Mouse (Mus musculus) neural tube, embryonic 15.5 days (tissue): ENCODE data around the gene Fcrl5. TPM values are rescaled to one million over a fixed set of nuclear protein-coding genes. Genes with fewer than 3 reads are reported as not detected.

Experiments used
- ATAC-seq: fragments of 200-750 bp; cut with Nextera tagmentation; 2 replicates; pipeline ENCODE4 v1.8.0; 2017; ENCODE audit warnings: mild to moderate bottlenecking, moderate TSS enrichment, moderate library complexity; ENCODE audit not compliant: low FRiP score
- H3K27ac ChIP-seq: fragments of 300-500 bp; sonication (generic); replicated peaks from 2 replicates; pipeline ENCODE4 v1.5.1; 2015; ENCODE audit warnings: mild to moderate bottlenecking, inconsistent platforms
- H3K27me3 ChIP-seq: fragments of 300-500 bp; sonication (generic); replicated peaks from 2 replicates; pipeline ENCODE4 v1.6.1; 2015; ENCODE audit warnings: inconsistent platforms
- H3K36me3 ChIP-seq: fragments of 300-500 bp; sonication (generic); 2 replicates; pipeline ENCODE4 v1.6.1; 2015; ENCODE audit warnings: inconsistent platforms
- H3K4me1 ChIP-seq: fragments of 300-500 bp; sonication (generic); 2 replicates; pipeline ENCODE4 v1.6.1; 2015; ENCODE audit warnings: inconsistent platforms
- H3K4me2 ChIP-seq: fragments of 300-500 bp; sonication (generic); 2 replicates; pipeline ENCODE4 v1.6.1; 2015; ENCODE audit warnings: inconsistent platforms, mild to moderate bottlenecking, moderate library complexity
- H3K4me3 ChIP-seq: fragments of 300-500 bp; sonication (generic); replicated peaks from 2 replicates; pipeline ENCODE4 v1.5.1; 2015; ENCODE audit warnings: mild to moderate bottlenecking, inconsistent platforms
- H3K9ac ChIP-seq: fragments of 300-500 bp; sonication (generic); replicated peaks from 2 replicates; pipeline ENCODE4 v1.6.1; 2015; ENCODE audit warnings: mild to moderate bottlenecking, inconsistent platforms
- H3K9me3 ChIP-seq: fragments of 300-500 bp; sonication (generic); replicated peaks from 2 replicates; pipeline ENCODE4 v1.6.1; 2016; ENCODE audit warnings: inconsistent platforms
- WGBS: fragments of 180-500 bp; shearing (Covaris S2); methylation state at CpG from one replicate; pipeline ENCODE4 v1.1.7; 2015; ENCODE audit warnings: mixed read lengths; 5-methylcytosine and 5-hydroxymethylcytosine counted together
- polyA plus RNA-seq: library from polyadenylated mRNA; unstranded; fragments of >200 nt; fragmentation: Nextera tagmentation; extraction: Ambion mirVana; gene quantifications from 2 replicates; pipeline ENCODE4 v1.2.1, GENCODE M21; 2015

The Fcrl5 gene
- polyA plus RNA-seq, 1 experiment from 2014 or later: not detected

DNA sequence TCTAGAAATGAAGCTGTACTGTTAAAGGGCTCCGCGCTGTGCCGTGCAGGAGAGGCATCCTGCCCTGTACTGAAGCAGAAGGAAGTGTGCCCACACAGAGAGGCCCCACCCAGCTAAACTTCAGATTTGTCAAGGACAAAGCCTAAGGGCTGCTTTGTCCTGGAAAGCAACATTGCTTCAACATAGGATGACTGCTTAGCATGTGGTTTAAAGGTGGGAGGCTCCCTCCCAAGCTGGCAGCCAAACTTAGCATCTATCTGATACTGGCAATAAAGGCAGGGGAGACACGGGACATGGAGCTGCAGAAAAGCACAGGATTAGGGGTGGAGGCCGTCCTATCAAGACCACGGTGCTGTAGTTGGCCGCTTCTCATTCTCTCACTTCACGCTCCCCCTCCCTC is 65.6 kb downstream of the Fcrl5 start:
- ATAC-seq: no peak
- 55% methylated on average over 8 of the region's 8 CpGs for WGBS
- H3K4me1 ChIP-seq: 0 out of 2 replicates have a peak, but pooled peaks cover 4% of the 10 kb centered on the region
- H3K9ac ChIP-seq: no peak overlapping the region
- no peak overlapping the region for H3K27ac ChIP-seq
- peaks cover 3% of the 10 kb centered on the region; the same call in 1 of the 2 replicates for H3K27me3 ChIP-seq
- H3K4me2 ChIP-seq: no peak overlapping the region
- no peaks in the 10 kb centered on the region for H3K36me3 ChIP-seq
- no peak overlapping the region for H3K4me3 ChIP-seq
- H3K9me3 ChIP-seq: no peaks in the 10 kb centered on the region

DNA sequence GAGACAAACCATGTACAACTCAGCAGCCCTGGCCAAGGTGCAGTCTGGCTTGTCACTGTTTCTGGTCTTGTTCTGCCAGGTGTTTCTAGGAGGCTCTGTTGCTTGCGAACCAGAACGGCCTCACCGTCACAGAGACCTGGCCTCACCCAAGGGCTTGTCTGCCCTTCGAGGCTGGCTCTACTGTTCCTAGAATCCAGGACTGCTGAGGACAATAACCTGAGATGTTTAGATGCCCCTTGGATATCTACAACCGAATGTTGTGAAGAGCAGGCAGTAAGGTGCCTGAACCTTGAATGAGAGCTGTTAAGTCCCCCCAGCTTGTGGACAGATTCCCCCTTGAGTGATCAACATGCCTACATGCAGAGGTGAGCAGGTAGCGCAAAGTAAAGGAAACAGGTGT is 67.2 kb downstream of the Fcrl5 start:
- WGBS: 92% methylated on average over 6 of the region's 6 CpGs
- H3K27me3 ChIP-seq: peaks cover 3% of the 10 kb centered on the region; the same call in 1 of the 2 replicates
- 0 out of 2 replicates have a peak, but pooled peaks cover 4% of the 10 kb centered on the region for H3K4me1 ChIP-seq
- no peaks in the 10 kb centered on the region for H3K9me3 ChIP-seq
- H3K4me2 ChIP-seq: no peak overlapping the region
- no peak for ATAC-seq
- no peaks in the 10 kb centered on the region for H3K36me3 ChIP-seq
- H3K27ac ChIP-seq: no peak overlapping the region
- H3K9ac ChIP-seq: no peak overlapping the region
- H3K4me3 ChIP-seq: no peak overlapping the region

DNA sequence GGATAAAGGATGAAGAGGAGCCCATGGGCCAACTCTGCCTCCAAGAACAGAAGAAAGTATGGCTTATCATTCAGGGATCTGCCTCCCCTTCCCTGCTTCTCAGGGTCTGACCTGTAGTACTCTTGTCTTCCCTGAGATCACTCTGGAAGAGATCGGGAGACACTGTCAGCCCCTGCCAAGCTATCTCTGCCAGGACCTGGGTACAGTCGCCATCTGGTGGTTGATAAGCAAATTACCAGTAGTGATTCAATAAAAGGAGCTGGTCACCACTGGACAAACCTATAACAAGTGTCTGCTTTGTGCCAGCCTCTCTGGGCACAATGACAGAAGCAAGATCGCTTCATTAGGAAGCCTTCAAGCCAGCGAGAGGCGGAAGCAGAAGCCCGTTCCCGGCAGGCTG is 68.8 kb downstream of the Fcrl5 start:
- Histone ChIP-seq H3K9me3 (no peaks in the 10 kb centered on the region), H3K27ac (no peak overlapping the region), H3K4me2 (no peak overlapping the region), H3K36me3 (no peaks in the 10 kb centered on the region), H3K9ac (no peak overlapping the region), H3K4me3 (no peak overlapping the region), H3K27me3 (peaks cover 3% of the 10 kb centered on the region; the same call in 1 of the 2 replicates), H3K4me1 (peaks cover 9% of the 10 kb centered on the region; the same call in 1 of the 2 replicates)
- ATAC-seq: peak; percentile 38; the same call in 1 of the 2 replicates
- 24% methylated on average over 7 of the region's 7 CpGs for WGBS

DNA sequence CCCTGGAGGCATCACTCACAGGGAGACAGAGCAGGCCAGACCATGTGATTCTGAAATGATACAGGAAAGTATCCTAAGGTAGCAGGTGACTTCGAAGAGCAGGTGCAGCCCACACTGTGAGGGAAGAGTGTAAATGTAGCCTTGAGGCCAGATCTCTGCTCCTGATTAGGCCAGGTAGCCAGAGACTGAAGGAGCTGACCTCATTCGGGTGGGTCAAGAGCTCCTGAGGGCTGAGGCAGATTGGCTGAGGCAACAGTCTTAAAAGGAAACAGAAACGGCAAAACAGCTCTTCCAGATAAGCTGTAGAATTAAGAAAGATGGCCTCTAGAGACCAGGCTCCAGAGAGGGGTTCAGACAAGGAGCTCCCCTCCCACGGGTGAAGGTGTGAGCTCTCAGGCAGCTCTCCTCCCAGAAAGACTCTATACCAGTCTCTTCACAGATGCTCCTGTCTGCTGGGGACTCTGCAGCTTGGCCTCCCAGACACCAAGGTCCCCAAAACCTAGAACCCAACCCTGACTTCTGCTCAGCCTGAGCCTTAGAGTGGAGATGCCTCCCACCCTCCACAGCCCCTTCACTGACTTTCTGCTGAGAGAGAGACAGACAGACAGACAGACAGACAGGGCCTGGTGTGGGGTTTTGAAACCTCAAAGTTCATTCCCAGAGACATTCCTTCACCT is 69.3 kb downstream of the Fcrl5 start:
- WGBS: 69% methylated on average over 4 of the region's 4 CpGs
- H3K4me2 ChIP-seq: no peak overlapping the region
- H3K4me1 ChIP-seq: peaks cover 9% of the 10 kb centered on the region; the same call in 1 of the 2 replicates
- no peaks in the 10 kb centered on the region for H3K9me3 ChIP-seq
- H3K36me3 ChIP-seq: no peaks in the 10 kb centered on the region
- peaks cover 3% of the 10 kb centered on the region; the same call in 1 of the 2 replicates for H3K27me3 ChIP-seq
- no peak overlapping the region for H3K4me3 ChIP-seq
- no peak overlapping the region for H3K9ac ChIP-seq
- no peak overlapping the region for H3K27ac ChIP-seq
- no peak for ATAC-seq

- H3K9me3 ChIP-seq: no peaks in the 10 kb centered on the region
- no peak overlapping the region for H3K4me2 ChIP-seq
- no peak overlapping the region for H3K27ac ChIP-seq
- peaks cover 9% of the 10 kb centered on the region; the same call in 1 of the 2 replicates for H3K4me1 ChIP-seq
- no peak overlapping the region for H3K9ac ChIP-seq
- H3K27me3 ChIP-seq: peaks cover 3% of the 10 kb centered on the region; the same call in 1 of the 2 replicates
- WGBS: 74% methylated on average over 12 of the region's 12 CpGs
- H3K4me3 ChIP-seq: no peak overlapping the region
- H3K36me3 ChIP-seq: no peaks in the 10 kb centered on the region
- ATAC-seq: no peak
Measured at GRCm38 (mm10) chr3:87506456-87507416, 71.2 kb downstream of the Fcrl5 start.

DNA sequence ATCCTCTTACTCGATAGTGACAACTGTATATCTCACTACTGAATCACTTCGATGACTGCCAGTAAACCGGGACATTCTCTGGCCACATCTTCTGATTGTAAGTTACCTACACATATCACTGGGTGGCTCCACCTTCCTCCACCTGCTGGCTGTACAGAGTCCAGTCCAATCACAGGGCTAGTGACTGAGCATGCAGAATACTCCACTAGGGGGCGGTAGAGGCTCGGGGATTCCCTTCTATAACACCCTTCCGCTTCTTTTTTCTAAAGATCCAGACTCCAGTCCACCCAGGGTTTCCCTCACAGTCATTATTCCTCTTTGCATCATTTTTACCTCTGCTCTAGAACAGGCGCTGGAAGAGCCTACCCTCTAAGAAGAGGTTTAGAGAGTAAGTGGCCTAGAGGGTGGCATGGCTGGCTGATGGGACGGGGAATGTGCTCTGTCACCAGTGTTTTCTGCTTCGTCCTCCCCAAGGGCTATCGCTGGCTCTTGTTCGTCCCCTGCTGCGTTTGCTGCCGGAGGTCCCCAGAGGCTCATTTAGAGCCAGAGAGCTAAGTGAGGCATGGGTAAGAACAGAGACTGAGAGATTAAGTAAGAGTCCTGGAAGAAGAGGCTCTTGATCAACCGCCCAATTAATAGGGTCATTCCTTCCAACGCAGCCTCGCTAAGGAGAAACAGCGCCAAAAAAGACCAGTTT is 72.8 kb downstream of the Fcrl5 start:
- Histone ChIP-seq H3K9ac (no peak overlapping the region), H3K27me3 (no peaks in the 10 kb centered on the region; the same call in 1 of the 2 replicates)
- 26% methylated on average over 17 of the region's 17 CpGs for WGBS

DNA sequence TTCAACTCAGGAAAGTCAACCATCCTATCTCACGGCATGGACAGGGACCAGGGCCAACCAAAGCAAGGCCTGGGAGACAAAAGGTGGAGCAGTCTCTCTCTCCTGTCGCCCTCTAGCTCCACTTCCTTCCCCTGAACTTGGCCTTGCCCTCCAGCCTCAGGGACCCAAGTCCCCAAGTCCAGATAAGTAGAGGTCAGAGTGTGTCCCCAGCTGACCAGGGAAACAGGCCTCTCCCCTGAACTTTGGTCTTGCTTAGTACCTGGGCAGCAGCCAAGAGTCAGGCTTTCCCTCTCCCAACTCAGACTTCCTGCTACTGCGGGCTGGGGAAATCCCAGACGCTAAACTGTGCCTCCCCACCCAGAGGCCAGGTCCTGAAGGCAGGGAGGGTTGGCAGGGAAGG is 73.5 kb downstream of the Fcrl5 start:
- no peaks in the 10 kb centered on the region for H3K9me3 ChIP-seq
- no peak overlapping the region for H3K9ac ChIP-seq
- no peak overlapping the region for H3K27ac ChIP-seq
- no peak overlapping the region for H3K4me2 ChIP-seq
- no peaks in the 10 kb centered on the region; the same call in 1 of the 2 replicates for H3K27me3 ChIP-seq
- no peak for ATAC-seq
- 65% methylated on average over 4 of the region's 4 CpGs for WGBS
- H3K4me3 ChIP-seq: no peak overlapping the region
- H3K36me3 ChIP-seq: no peaks in the 10 kb centered on the region
- peaks cover 9% of the 10 kb centered on the region; the same call in 1 of the 2 replicates for H3K4me1 ChIP-seq

More for the DNA sequence above, 72.8 kb downstream of the Fcrl5 start:
- no peaks in the 10 kb centered on the region for H3K36me3 ChIP-seq
- H3K9me3 ChIP-seq: no peaks in the 10 kb centered on the region
- H3K27ac ChIP-seq: no peak overlapping the region
- ATAC-seq: peak; percentile 71
- 0 out of 2 replicates have a peak overlapping the region, but pooled peaks have one; percentile 3 for H3K4me3 ChIP-seq
- peaks cover 9% of the 10 kb centered on the region; the same call in 1 of the 2 replicates for H3K4me1 ChIP-seq
- H3K4me2 ChIP-seq: peak overlapping the region; percentile 39

DNA sequence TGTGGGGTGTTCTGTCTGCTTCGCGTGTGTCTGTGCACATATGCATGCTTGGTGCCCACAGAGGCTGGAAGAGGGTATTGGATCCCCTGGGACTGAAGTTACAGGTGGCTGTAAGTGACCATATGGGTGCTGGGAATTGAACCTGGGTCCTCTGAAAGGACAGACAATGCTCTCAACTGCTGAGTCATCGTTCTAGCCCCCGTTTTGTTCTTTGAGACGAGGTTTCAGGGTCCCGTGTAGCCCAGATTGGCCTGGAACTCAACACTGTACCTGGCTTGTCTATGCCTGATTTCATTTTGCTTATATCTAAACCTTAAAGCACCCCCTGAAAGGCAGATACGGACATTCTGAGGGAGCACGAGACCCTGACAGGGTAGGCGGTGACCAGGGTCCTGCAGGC is 75.3 kb downstream of the Fcrl5 start:
- ATAC-seq: no peak
- Histone ChIP-seq H3K27me3 (no peaks in the 10 kb centered on the region), H3K4me1 (peaks cover 6% of the 10 kb centered on the region; the same call in 1 of the 2 replicates), H3K4me2 (no peak overlapping the region), H3K36me3 (no peaks in the 10 kb centered on the region), H3K9ac (no peak overlapping the region), H3K9me3 (no peaks in the 10 kb centered on the region), H3K27ac (no peak overlapping the region), H3K4me3 (no peak overlapping the region)
- 92% methylated on average over 9 of the region's 9 CpGs for WGBS

DNA sequence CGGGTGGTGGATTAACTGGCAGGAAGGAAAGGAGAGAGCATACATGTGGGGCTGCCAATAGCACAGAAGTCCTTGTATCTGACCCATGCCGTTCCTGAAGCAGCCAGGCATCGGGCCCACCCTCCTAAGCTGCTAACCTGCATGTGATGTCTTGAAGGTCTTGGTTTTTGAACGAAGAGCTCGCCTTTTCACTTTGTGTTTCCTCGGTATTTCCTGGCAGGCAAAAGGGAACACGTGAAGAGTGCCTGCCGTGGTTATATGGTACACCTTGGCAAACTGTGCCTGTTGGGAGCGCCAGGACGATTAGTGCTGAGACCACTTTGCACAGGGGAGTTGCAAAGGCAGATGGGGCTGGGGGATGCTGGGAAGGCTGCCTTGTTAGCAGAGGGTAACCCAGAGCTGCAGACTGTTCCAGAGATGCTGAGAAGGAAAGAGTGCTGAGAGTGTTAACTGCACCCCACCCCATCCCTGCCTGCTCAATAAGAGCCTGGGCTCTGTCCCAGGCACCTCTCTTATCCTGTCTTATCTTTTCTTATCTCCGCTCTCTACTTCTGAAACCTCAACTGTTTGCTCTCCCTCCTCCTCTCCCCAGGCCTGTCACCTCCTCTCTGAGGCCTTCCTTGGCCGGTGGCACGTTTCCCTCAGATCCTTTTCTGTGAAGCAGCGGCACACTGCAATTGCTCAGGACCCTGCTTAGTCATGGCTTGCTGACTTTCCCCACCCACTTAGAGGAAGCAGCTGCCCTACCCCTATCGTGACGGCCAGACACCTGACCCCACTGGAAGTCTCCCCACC is 76.6 kb downstream of the Fcrl5 start:
- 53% methylated on average over 16 of the region's 16 CpGs for WGBS
- ATAC-seq: no peak

GRCm38 (mm10) chr3:87515567-87516081 is 80.1 kb downstream of the Fcrl5 start:
- Histone ChIP-seq H3K27me3 (no peaks in the 10 kb centered on the region), H3K36me3 (no peaks in the 10 kb centered on the region), H3K9me3 (no peaks in the 10 kb centered on the region), H3K4me3 (no peak overlapping the region), H3K27ac (no peak overlapping the region), H3K9ac (no peak overlapping the region), H3K4me1 (no peaks in the 10 kb centered on the region), H3K4me2 (no peak overlapping the region)
- 66% methylated on average over 13 of the region's 13 CpGs for WGBS
- ATAC-seq: no peak

More for the DNA sequence above, 76.6 kb downstream of the Fcrl5 start:
- Histone ChIP-seq H3K27ac (no peak overlapping the region), H3K4me1 (peaks cover 6% of the 10 kb centered on the region; the same call in 1 of the 2 replicates), H3K36me3 (no peaks in the 10 kb centered on the region), H3K9ac (no peak overlapping the region), H3K27me3 (no peaks in the 10 kb centered on the region), H3K4me3 (no peak overlapping the region), H3K4me2 (no peak overlapping the region), H3K9me3 (no peaks in the 10 kb centered on the region)
